Mouse (Mus musculus): ENCODE results near the gene Btbd9. TPM values are rescaled to one million over a fixed set of nuclear protein-coding genes. Genes with fewer than 3 reads are reported as not detected.

Gene Btbd9
- polyA plus RNA-seq, 1 experiment: 31.2 TPM

- Histone ChIP-seq H3K27me3 (ENCODE audit: control insufficient read depth, insufficient read depth, low read length) (no peaks in the 10 kb centered on the region), H3K4me3 (ENCODE audit: low read depth, low read length) (no peak overlapping the region), H3K36me3 (ENCODE audit: control insufficient read depth, insufficient read depth, low read length) (peaks cover 3% of the 10 kb centered on the region; the same call in 1 of the 2 replicates), H3K27ac (ENCODE audit: insufficient read depth, low read depth, low read length) (no peak overlapping the region), H3K4me1 (ENCODE audit: control insufficient read depth, insufficient read depth, insufficient read length, low read length) (peaks cover 13% of the 10 kb centered on the region)
- WGBS: 34% methylated on average over 2 of the region's 2 CpGs
- TF ChIP-seq CTCF (IDR thresholded peaks at IDR 0.05; ENCODE audit: extremely low read depth, insufficient read length, insufficient replicate concordance, low read depth, low read length) (no peak), POLR2A (IDR thresholded peaks at IDR 0.05; ENCODE audit: low read depth, low read length) (no peak)
Measured at GRCm38 (mm10) chr17:30263535-30263934, 312.8 kb downstream of the Btbd9 start.

GRCm38 (mm10) chr17:30262943-30263342, 313.3 kb downstream of the Btbd9 start:
- TF ChIP-seq POLR2A (IDR thresholded peaks at IDR 0.05; ENCODE audit: low read depth, low read length) (no peak), CTCF (IDR thresholded peaks at IDR 0.05; ENCODE audit: extremely low read depth, insufficient read length, insufficient replicate concordance, low read depth, low read length) (no peak)
- H3K36me3 ChIP-seq (ENCODE audit: control insufficient read depth, insufficient read depth, low read length): peaks cover 5% of the 10 kb centered on the region; the same call in 1 of the 2 replicates
- 84% methylated on average over 6 of the region's 6 CpGs for WGBS

GRCm38 (mm10) chr17:30262440-30262839, 313.8 kb downstream of the Btbd9 start:
- Histone ChIP-seq H3K27ac (ENCODE audit: insufficient read depth, low read depth, low read length) (no peak overlapping the region), H3K4me3 (ENCODE audit: low read depth, low read length) (no peak overlapping the region), H3K36me3 (ENCODE audit: control insufficient read depth, insufficient read depth, low read length) (peaks cover 4% of the 10 kb centered on the region; the same call in 1 of the 2 replicates), H3K4me1 (ENCODE audit: control insufficient read depth, insufficient read depth, insufficient read length, low read length) (peaks cover 13% of the 10 kb centered on the region), H3K27me3 (ENCODE audit: control insufficient read depth, insufficient read depth, low read length) (no peaks in the 10 kb centered on the region)
- TF ChIP-seq CTCF (IDR thresholded peaks at IDR 0.05; ENCODE audit: extremely low read depth, insufficient read length, insufficient replicate concordance, low read depth, low read length) (no peak), POLR2A (IDR thresholded peaks at IDR 0.05; ENCODE audit: low read depth, low read length) (no peak)
- WGBS: 43% methylated on average over 4 of the region's 4 CpGs

More at GRCm38 (mm10) chr17:30262943-30263342, 313.3 kb downstream of the Btbd9 start:
- H3K27ac ChIP-seq (ENCODE audit: insufficient read depth, low read depth, low read length): no peak overlapping the region
- H3K4me3 ChIP-seq (ENCODE audit: low read depth, low read length): no peak overlapping the region
- peaks cover 13% of the 10 kb centered on the region for H3K4me1 ChIP-seq (ENCODE audit: control insufficient read depth, insufficient read depth, insufficient read length, low read length)
- no peaks in the 10 kb centered on the region for H3K27me3 ChIP-seq (ENCODE audit: control insufficient read depth, insufficient read depth, low read length)

GRCm38 (mm10) chr17:30261983-30262340, 314.3 kb downstream of the Btbd9 start:
- Histone ChIP-seq H3K36me3 (ENCODE audit: control insufficient read depth, insufficient read depth, low read length) (peaks cover 4% of the 10 kb centered on the region; the same call in 1 of the 2 replicates), H3K4me1 (ENCODE audit: control insufficient read depth, insufficient read depth, insufficient read length, low read length) (peaks cover 13% of the 10 kb centered on the region), H3K4me3 (ENCODE audit: low read depth, low read length) (no peak overlapping the region), H3K27ac (ENCODE audit: insufficient read depth, low read depth, low read length) (no peak overlapping the region), H3K27me3 (ENCODE audit: control insufficient read depth, insufficient read depth, low read length) (no peaks in the 10 kb centered on the region)
- no peak for TF ChIP-seq POLR2A (IDR thresholded peaks at IDR 0.05; ENCODE audit: low read depth, low read length)
- TF ChIP-seq CTCF (IDR thresholded peaks at IDR 0.05; ENCODE audit: extremely low read depth, insufficient read length, insufficient replicate concordance, low read depth, low read length): no peak
- WGBS: 89% methylated on average over 3 of the region's 3 CpGs

DNA sequence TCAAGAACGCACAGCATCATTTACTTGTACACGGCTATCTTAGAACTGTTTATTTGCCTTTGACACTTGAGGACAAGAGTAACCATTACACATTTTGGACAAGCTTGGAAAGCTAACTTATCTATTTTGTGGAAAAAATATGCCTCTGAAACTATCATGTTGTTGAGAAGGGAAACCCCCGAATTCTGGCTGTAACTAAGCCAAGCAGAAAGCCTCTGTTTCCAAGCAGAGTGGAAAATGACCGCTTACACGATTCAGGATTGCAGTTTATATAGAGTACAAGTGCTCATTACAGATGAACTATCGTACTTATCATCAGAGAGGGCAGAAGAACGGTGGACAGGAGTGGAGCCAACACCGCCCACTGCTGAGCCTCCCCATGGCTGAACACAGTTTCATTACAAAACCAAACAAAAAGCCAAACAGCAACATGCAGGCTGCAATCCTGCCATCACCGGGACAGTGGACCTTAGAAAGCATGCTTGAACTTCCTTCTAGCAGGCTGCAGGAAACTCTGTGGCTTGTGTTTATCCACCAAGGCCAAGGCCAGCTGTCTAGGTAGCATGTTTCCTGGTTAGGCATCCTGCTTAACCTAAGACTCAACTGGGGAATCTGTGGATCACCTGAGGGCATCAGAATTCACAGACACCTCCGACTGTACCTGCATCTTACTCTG, 314.8 kb downstream of the Btbd9 start:
- Histone ChIP-seq H3K4me1 (ENCODE audit: control insufficient read depth, insufficient read depth, insufficient read length, low read length) (peaks cover 15% of the 10 kb centered on the region), H3K27ac (ENCODE audit: insufficient read depth, low read depth, low read length) (no peak overlapping the region), H3K36me3 (ENCODE audit: control insufficient read depth, insufficient read depth, low read length) (peaks cover 4% of the 10 kb centered on the region; the same call in 1 of the 2 replicates), H3K4me3 (ENCODE audit: low read depth, low read length) (no peak overlapping the region), H3K27me3 (ENCODE audit: control insufficient read depth, insufficient read depth, low read length) (no peaks in the 10 kb centered on the region)
- no peak for TF ChIP-seq CTCF (IDR thresholded peaks at IDR 0.05; ENCODE audit: extremely low read depth, insufficient read length, insufficient replicate concordance, low read depth, low read length)
- TF ChIP-seq POLR2A (IDR thresholded peaks at IDR 0.05; ENCODE audit: low read depth, low read length): no peak
- 43% methylated on average over 10 of the region's 10 CpGs for WGBS

DNA sequence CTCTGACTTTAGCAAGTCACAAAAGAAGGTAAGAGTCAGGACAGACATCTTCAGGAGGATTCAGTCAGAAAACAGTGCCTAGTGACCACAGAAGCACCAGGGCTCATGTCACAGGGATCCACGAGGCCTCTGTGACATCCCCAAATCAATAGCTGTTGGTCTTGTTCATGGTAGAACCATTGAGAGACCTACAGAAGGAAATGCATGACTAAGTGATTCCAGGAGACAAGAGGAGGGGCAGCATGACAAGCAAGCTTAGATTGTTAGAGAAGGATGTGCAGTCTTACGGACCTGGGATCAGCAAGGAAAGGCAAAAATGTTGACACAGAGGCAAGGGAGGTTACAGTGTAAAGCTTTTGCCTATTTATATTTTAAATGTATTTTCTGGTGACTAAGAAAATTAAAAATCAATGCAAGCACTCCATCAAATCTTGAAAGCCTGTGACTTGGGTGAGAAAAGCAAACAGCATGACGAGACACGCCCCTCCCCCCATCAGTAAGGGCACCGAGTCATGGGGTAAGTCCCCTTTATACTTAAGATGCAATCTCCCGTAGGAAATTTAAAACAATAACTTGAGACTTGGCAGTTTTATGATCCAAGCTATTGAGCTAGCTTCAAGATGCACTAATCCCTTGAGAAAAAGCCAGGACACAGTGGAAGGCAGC, 315.5 kb downstream of the Btbd9 start:
- H3K27me3 ChIP-seq (ENCODE audit: control insufficient read depth, insufficient read depth, low read length): no peaks in the 10 kb centered on the region
- H3K4me3 ChIP-seq (ENCODE audit: low read depth, low read length): no peak overlapping the region
- peaks cover 20% of the 10 kb centered on the region for H3K4me1 ChIP-seq (ENCODE audit: control insufficient read depth, insufficient read depth, insufficient read length, low read length)
- 57% methylated on average over 6 of the region's 6 CpGs for WGBS
- H3K36me3 ChIP-seq (ENCODE audit: control insufficient read depth, insufficient read depth, low read length): peaks cover 4% of the 10 kb centered on the region; the same call in 1 of the 2 replicates
- H3K27ac ChIP-seq (ENCODE audit: insufficient read depth, low read depth, low read length): no peak overlapping the region
- no peak for TF ChIP-seq POLR2A (IDR thresholded peaks at IDR 0.05; ENCODE audit: low read depth, low read length)
- TF ChIP-seq CTCF (IDR thresholded peaks at IDR 0.05; ENCODE audit: extremely low read depth, insufficient read length, insufficient replicate concordance, low read depth, low read length): no peak

- Histone ChIP-seq H3K36me3 (ENCODE audit: control insufficient read depth, insufficient read depth, low read length) (peaks cover 4% of the 10 kb centered on the region; the same call in 1 of the 2 replicates), H3K4me3 (ENCODE audit: low read depth, low read length) (no peak overlapping the region), H3K27ac (ENCODE audit: insufficient read depth, low read depth, low read length) (no peak overlapping the region), H3K27me3 (ENCODE audit: control insufficient read depth, insufficient read depth, low read length) (no peaks in the 10 kb centered on the region), H3K4me1 (ENCODE audit: control insufficient read depth, insufficient read depth, insufficient read length, low read length) (peaks cover 23% of the 10 kb centered on the region)
- WGBS: 82% methylated on average over 6 of the region's 6 CpGs
- no peak for TF ChIP-seq POLR2A (IDR thresholded peaks at IDR 0.05; ENCODE audit: low read depth, low read length)
- no peak for TF ChIP-seq CTCF (IDR thresholded peaks at IDR 0.05; ENCODE audit: extremely low read depth, insufficient read length, insufficient replicate concordance, low read depth, low read length)
Measured at GRCm38 (mm10) chr17:30259938-30260337, 316.4 kb downstream of the Btbd9 start.

All from small intestine, adult 2 months (tissue).